Mouse (Mus musculus) cerebellum, adult (tissue): Measurements from ENCODE around the gene Tomt.

Experiments
- ATAC-seq: cut with Nextera tagmentation; 2 replicates; pipeline ENCODE4 v1.9.2; 2017; ENCODE audit warnings: mild to moderate bottlenecking, moderate library complexity, mixed read lengths; ENCODE audit not compliant: insufficient number of reproducible peaks, low FRiP score, low TSS enrichment

Gene Tomt

GRCm38 (mm10) chr7:101863415-101863814, 42.7 kb downstream of the Tomt start, which contains the start of gene Anapc15:
Gene Anapc15 (plus strand): TSS chr7:101863715.
- no peak for ATAC-seq

GRCm38 (mm10) chr7:101862291-101862690, 43.9 kb downstream of the Tomt start:
- ATAC-seq, result no peak

DNA sequence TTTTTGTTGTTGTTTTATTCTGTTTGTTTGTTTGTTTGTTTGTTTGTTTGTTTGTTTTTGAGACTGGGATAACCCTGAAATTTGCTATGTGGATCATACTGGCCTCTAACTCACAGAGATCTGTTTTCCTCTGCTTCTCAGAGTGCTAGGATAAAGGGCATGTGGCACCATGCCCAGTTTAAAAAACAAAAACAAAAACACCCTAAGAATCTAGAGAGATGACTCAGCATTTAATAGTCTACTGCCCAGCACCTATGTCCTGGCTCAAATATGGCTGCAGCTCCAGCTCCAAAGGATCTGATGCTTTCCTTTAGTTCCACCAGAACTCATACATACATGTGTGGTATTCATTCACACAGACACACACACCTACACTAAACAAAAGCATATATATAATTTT, 45.2 kb downstream of the Tomt start:
- ATAC-seq, result no peak

- no peak for ATAC-seq
Measured at GRCm38 (mm10) chr7:101858362-101858761, 47.8 kb downstream of the Tomt start.

GRCm38 (mm10) chr7:101857094-101857493, 49.1 kb downstream of the Tomt start, which contains the start of gene Folr2:
Gene Folr2 (minus strand): TSS chr7:101857194.
- no peak for ATAC-seq

DNA sequence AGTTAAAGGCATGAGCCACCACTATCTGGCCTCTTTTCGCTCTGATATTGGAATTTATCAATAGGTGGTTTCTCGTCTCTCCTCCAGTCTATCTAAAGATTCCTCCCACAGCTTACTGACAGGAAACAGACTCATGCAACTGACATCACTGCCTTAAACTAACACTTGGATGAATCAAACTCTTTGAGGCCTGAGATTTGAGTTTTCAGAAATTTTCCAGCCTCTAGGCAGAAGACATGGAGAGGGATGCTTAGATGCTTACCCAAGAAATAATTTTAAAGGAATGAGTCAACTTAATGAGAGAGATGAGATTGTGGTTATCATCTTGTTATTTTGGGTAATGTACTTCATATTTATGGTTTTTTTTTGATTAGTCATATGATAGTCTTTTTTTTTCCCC, 52.3 kb downstream of the Tomt start:
- no peak for ATAC-seq

DNA sequence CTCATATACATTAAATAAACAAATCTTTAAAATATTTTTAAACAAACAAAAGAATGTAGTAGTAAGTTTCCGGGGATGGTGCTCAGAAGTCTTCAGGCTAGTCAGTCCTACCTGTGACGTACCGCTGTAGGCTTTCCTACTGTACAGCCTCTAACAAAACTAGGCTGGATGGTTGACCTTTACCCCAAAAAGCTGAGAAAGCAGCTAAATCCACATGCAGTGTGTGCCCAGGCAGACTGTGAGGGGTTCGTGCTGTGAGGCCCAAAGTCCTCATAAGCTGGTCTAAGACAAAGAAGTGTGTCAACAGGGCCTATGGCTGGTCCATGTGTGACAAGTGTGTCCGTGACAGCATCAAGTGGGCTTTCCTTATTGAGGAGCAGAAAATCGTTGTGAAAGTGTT, 53.3 kb downstream of the Tomt start:
- no peak for ATAC-seq

DNA sequence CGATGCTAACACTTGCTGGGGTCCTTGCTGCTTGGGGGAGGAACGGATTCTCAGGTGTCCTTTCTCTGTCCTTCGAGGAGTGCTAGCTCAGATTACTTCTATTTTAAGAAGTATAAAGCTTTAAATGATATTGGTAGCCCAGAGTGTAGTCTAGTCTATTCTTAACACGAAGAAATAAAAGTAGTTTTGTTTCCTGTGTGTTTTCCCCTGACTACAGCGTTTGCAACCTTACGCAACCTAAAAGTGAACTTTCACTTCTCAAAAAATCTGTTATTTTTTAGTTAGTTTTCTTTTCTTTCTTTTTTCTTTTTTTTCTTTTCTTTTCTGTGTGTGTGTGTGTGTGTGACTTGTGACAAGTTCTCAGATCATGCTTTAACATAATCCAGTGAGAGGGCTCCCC, 54.5 kb downstream of the Tomt start:
- ATAC-seq, result no peak
